Mouse (Mus musculus): ENCODE data around the gene Ggcx. TPM values are rescaled to one million over a fixed set of nuclear protein-coding genes. Genes with fewer than 3 reads are reported as not detected.
A peak's percentile ranks its signal among the peaks of the same experiment; 100 is the strongest.

Gene Ggcx
- polyA plus RNA-seq, 1 experiment: 20.8 TPM

DNA sequence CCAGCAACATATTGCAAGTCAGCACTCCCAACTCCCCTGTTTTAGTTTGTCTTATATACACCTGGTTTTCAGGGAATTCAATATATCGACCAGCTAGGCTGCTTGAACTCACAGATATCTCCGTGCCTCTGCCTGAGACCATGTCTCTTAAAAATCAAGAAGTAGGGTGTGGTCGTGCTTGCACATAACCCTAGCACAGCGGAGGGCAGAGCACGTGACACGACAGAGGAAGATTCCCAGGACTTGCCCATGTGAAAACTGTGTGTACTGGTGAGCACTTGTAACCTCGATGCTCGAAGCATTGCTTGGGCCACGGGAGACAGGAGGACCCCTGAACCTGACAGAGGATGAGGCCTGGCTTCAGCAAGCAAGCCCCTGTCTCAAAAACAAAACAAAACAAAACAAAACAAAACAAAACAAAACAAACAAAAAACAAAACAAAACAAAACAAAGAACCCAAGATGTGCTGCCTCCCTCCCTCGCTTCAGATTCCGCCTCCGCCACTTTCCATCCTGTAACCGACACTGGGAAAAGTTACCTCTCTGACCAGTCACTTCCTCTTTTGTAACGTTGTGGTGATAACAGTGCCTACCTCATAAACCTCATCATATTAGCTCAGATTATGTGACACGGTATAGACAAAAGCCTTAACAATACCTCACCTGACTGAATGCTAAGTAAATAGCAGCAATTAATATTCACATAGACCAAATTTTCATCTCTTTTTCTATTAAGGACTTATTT, 39.1 kb upstream of the Ggcx start:
- TF ChIP-seq POLR2A (IDR thresholded peaks at IDR 0.05; ENCODE audit: borderline replicate concordance, extremely low read depth, insufficient read depth, insufficient read length, poor library complexity, severe bottlenecking): no peak
- TF ChIP-seq CTCF (IDR thresholded peaks at IDR 0.05; ENCODE audit: borderline replicate concordance, extremely low read depth, insufficient read depth, insufficient read length): no peak

DNA sequence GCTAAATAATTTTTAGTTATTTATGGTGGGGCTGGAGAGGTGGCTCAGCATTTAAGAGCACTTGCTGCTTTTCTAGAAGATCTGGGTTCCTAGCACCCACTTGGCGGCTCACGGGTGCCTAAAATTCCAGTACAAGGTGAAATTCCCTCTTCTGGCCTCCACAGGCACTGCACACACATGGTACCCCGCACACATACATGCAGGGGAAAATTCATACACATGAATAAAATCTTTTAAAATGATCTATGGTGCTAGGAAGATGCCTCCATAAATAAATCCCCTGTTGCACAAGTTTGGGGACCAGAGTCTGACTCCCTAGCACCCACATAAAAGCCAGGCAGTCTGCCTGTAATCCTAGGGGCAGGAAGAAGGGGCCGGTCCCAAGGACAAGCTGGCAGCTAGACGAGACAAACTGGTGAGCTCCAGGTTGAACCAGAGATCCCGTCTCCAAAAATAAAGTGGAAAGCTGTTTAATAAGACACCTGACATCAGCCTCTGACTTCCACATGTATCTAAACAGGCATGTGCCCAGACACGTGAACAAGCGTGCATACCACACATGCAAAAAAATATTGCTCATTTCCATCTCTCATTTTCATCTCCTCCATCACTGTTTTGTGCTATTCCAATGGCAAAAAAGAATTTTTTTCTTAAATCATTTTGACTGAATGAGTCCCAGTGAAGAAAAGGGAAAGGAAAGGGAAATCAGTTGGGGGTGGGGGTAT, 35.4 kb upstream of the Ggcx start:
- no peak for DNase-seq (ENCODE audit: low read depth)
- no peak for TF ChIP-seq CTCF (IDR thresholded peaks at IDR 0.05; ENCODE audit: borderline replicate concordance, extremely low read depth, insufficient read depth, insufficient read length)
- TF ChIP-seq POLR2A (IDR thresholded peaks at IDR 0.05; ENCODE audit: borderline replicate concordance, extremely low read depth, insufficient read depth, insufficient read length, poor library complexity, severe bottlenecking): no peak

More for the DNA sequence above, 39.1 kb upstream of the Ggcx start:
- DNase-seq (ENCODE audit: low read depth): no peak

DNA sequence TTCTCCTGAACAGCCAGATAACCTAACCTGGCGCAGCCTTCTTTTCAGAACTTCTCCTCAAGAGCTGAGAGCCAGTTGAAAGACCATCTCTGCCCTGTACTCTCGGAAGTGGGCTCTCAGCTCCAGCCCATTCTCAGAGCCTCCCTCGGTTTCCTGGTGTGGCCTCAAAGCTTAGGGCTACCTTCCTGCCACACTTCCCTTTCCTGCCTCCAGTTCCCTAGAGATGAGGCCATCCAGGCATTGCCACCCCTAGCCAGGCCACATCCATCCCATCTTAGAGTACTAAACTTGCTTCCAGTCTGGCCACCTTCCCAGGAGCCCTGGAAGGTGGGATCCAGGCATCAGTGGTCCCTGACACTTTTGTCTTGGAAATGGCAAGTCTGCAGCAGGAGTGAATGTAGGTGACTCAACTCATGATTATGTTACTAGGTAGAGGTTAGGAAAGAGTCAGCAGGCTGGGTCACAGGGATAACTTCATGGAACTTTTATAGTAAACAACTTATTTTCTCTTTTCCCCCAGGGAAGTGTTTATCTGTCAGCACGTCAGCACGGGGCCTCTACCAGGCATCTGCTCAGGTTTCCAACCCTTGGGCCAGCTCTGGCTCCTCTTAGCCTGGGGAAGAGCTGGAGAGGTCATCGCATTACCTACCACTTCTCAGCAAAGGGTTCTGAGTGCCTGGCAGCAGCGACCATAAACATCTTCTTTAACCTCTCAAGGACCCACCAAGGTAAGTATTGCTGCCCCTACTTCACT, 34.6 kb upstream of the Ggcx start:
- TF ChIP-seq CTCF (IDR thresholded peaks at IDR 0.05; ENCODE audit: borderline replicate concordance, extremely low read depth, insufficient read depth, insufficient read length) (no peak), POLR2A (IDR thresholded peaks at IDR 0.05; ENCODE audit: borderline replicate concordance, extremely low read depth, insufficient read depth, insufficient read length, poor library complexity, severe bottlenecking) (no peak)
- DNase-seq (ENCODE audit: low read depth): no peak

DNA sequence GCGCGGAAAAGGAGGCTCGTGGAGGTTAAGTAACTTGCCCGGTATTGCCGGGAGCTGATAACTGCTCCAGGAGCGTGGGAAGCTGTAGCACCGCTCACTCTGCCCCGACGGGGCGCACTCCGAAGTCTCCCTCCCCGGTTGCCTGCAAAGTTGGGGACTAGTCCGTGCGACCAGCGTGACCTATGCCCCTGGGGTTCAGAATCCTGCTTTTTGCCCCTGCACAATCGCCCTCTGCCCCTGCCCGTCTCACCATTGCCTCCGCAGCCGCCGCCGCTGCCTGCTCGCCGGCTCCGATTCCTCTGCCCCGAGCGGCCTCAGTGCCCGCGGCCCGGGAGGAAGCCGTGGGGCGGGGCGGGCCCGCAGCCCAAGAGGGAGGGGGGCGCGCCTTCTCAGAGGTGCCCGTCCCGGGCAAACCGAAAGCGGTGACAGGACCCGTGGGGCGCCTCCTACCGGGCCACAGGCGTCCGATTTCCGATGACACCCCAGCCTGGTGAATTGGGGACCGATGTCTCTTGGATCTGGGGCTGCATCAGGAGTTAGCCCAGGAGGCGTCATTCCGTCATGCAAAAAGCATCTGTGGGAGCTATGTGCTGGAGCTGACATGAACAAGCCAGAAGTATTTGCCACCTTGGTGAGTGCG, 33.9 kb upstream of the Ggcx start, which contains the start of gene Vamp5:
TSS of gene Vamp5 (minus strand) at position 338 of the 640 bp plus-strand sequence.
- no peak for TF ChIP-seq CTCF (IDR thresholded peaks at IDR 0.05; ENCODE audit: borderline replicate concordance, extremely low read depth, insufficient read depth, insufficient read length)
- TF ChIP-seq POLR2A (IDR thresholded peaks at IDR 0.05; ENCODE audit: borderline replicate concordance, extremely low read depth, insufficient read depth, insufficient read length, poor library complexity, severe bottlenecking): no peak
- DNase-seq (ENCODE audit: low read depth): peak; percentile 41

DNA sequence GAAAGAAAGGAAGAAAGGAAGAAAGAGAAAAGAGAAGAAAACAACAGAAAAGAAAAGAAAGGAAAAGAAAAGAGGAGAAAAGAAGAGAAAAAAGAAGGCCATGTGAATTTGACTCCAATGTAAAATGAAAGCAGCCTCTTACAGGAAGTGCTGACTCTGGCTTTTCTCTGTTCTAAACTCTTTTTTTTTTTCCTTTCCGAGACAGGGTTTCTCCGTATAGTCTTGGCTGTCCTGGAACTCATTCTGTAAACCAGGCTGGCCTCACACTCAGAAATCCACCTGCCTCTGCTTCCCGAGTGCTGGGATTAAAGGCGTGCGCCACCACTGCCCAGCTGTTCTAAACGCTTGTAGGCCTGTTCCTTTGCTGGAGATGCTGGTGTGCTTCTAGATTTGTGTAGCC, 31.6 kb upstream of the Ggcx start:
- DNase-seq (ENCODE audit: low read depth): no peak
- TF ChIP-seq POLR2A (IDR thresholded peaks at IDR 0.05; ENCODE audit: borderline replicate concordance, extremely low read depth, insufficient read depth, insufficient read length, poor library complexity, severe bottlenecking) (no peak), CTCF (IDR thresholded peaks at IDR 0.05; ENCODE audit: borderline replicate concordance, extremely low read depth, insufficient read depth, insufficient read length) (no peak)

- TF ChIP-seq CTCF (IDR thresholded peaks at IDR 0.05; ENCODE audit: borderline replicate concordance, extremely low read depth, insufficient read depth, insufficient read length): no peak
- TF ChIP-seq POLR2A (IDR thresholded peaks at IDR 0.05; ENCODE audit: borderline replicate concordance, extremely low read depth, insufficient read depth, insufficient read length, poor library complexity, severe bottlenecking): no peak
- DNase-seq (ENCODE audit: low read depth): no peak
Observed at GRCm38 (mm10) chr6:72383142-72383820, 30.8 kb upstream of the Ggcx start.

- TF ChIP-seq POLR2A (IDR thresholded peaks at IDR 0.05; ENCODE audit: borderline replicate concordance, extremely low read depth, insufficient read depth, insufficient read length, poor library complexity, severe bottlenecking) (no peak), CTCF (IDR thresholded peaks at IDR 0.05; ENCODE audit: borderline replicate concordance, extremely low read depth, insufficient read depth, insufficient read length) (no peak)
- no peak for DNase-seq (ENCODE audit: low read depth)
Observed at GRCm38 (mm10) chr6:72383952-72384351, 30.2 kb upstream of the Ggcx start.

DNA sequence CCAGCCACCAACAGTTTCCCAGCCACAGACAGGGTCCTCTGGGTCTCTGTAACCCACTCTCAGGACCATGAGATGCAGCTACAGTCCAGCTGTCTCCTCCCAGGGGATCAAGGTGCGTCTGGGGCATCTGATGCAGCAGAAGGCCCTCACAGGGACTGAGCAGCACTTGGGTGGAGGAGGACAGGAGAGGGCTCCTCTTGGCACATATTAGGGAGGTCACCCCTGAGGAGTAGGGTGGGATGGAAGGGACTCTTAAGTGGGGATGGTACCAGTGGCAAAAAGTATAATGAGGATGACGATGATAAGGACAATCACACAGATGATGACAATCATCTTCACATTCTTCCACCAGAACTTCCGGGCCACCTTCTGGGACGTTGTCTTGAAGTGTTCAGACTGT, 28.9 kb upstream of the Ggcx start:
- no peak for DNase-seq (ENCODE audit: low read depth)
- TF ChIP-seq CTCF (IDR thresholded peaks at IDR 0.05; ENCODE audit: borderline replicate concordance, extremely low read depth, insufficient read depth, insufficient read length): no peak
- TF ChIP-seq POLR2A (IDR thresholded peaks at IDR 0.05; ENCODE audit: borderline replicate concordance, extremely low read depth, insufficient read depth, insufficient read length, poor library complexity, severe bottlenecking): no peak

GRCm38 (mm10) chr6:72386561-72386960, 27.5 kb upstream of the Ggcx start:
- DNase-seq (ENCODE audit: low read depth): no peak
- TF ChIP-seq CTCF (IDR thresholded peaks at IDR 0.05; ENCODE audit: borderline replicate concordance, extremely low read depth, insufficient read depth, insufficient read length): no peak
- TF ChIP-seq POLR2A (IDR thresholded peaks at IDR 0.05; ENCODE audit: borderline replicate concordance, extremely low read depth, insufficient read depth, insufficient read length, poor library complexity, severe bottlenecking): no peak

DNA sequence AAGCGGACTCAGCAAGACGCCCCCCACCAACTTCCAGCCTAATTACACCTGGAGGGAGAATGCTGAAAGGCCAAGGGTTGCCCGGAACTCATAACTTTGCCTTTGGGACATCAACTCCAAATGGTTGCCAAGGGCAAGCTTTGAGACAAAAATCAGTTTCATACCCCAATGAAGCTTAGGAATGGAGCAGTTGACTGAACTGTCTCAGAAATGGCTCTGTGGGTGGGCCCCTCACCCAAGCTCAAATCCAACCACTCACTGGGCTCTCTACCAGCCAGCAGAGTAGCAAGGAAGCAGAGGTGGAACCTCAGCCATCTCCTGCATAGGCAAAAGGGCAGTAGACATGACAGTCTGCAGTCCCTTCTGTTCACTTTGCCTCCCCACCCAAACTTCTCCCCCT, 26.3 kb upstream of the Ggcx start:
- TF ChIP-seq CTCF (IDR thresholded peaks at IDR 0.05; ENCODE audit: borderline replicate concordance, extremely low read depth, insufficient read depth, insufficient read length) (no peak), POLR2A (IDR thresholded peaks at IDR 0.05; ENCODE audit: borderline replicate concordance, extremely low read depth, insufficient read depth, insufficient read length, poor library complexity, severe bottlenecking) (no peak)
- DNase-seq (ENCODE audit: low read depth): no peak
